23 mouse cellular contexts compared by ENCODE assay signal in genomic region chr15:92679541-92679940, GRCm38 (mm10).
DNase-seq lines count a peak whose midpoint lies in the region; ATAC-seq and TF ChIP-seq lines count a peak whose summit lies in the region.
"Had no signal": no experiment of that assay in that cellular context is flagged by ENCODE, and none has a peak within 500 bp of the region (broad histone marks: within the 10 kb centered on the region; RNA-seq: fewer than 3 reads in every experiment).

No protein-coding gene starts in this region.

- H3K4me3 ChIP-seq in forebrain, postnatal 0 days (ENCODE audit: low read depth, low read length) = no peak overlapping the region
- no peak overlapping the region for H3K4me3 ChIP-seq in forebrain, embryonic 15.5 days
- H3K4me3 ChIP-seq: embryonic facial prominence, embryonic 10.5 days; heart, adult 2 months; heart, embryonic 15.5 days; hindbrain, embryonic 13.5 days had no signal

- H3K9ac ChIP-seq in forebrain, postnatal 0 days = no peak overlapping the region
- no peak overlapping the region for H3K9ac ChIP-seq in forebrain, embryonic 15.5 days (replicated peaks)
- H3K9ac ChIP-seq: heart, embryonic 15.5 days; hindbrain, embryonic 13.5 days had no signal

- no peak overlapping the region for H3K4me2 ChIP-seq in forebrain, postnatal 0 days (ENCODE audit: low read depth)
- H3K4me2 ChIP-seq in forebrain, embryonic 15.5 days (replicated peaks) = no peak overlapping the region
- H3K4me2 ChIP-seq: heart, embryonic 11.5 days; heart, embryonic 15.5 days; hindbrain, embryonic 13.5 days had no signal

- H3K27ac ChIP-seq in forebrain, postnatal 0 days (ENCODE audit: low read depth, low read length) = no peak overlapping the region
- H3K27ac ChIP-seq in forebrain, embryonic 15.5 days (replicated peaks) = no peak overlapping the region
- H3K27ac ChIP-seq: embryonic facial prominence, embryonic 10.5 days; heart, adult 2 months; heart, embryonic 15.5 days; hindbrain, embryonic 13.5 days had no signal

- H3K4me1 ChIP-seq in forebrain, postnatal 0 days (ENCODE audit: insufficient read depth) = no peaks in the 10 kb centered on the region; the same call in 1 of the 2 replicates
- H3K4me1 ChIP-seq in forebrain, embryonic 15.5 days = 0 out of 2 replicates have a peak, but pooled peaks cover 5% of the 10 kb centered on the region
- H3K4me1 ChIP-seq: embryonic facial prominence, embryonic 10.5 days; heart, embryonic 15.5 days had no signal

- no peak for TF ChIP-seq CTCF in forebrain, postnatal 0 days (IDR thresholded peaks at IDR 0.05; ENCODE audit: low read depth)

- no peak for ATAC-seq in forebrain, postnatal 0 days
- ATAC-seq in forebrain, embryonic 15.5 days (replicated peaks) = no peak
- ATAC-seq: CD4-positive, CD25-positive, alpha-beta regulatory T cell, adult 4 months; forebrain, embryonic 16.5 days; intestine, embryonic 16.5 days had no signal

- no peaks in the 10 kb centered on the region; the same call in 1 of the 2 replicates for H3K27me3 ChIP-seq in forebrain, postnatal 0 days (ENCODE audit: insufficient read depth, low read length)
- H3K27me3 ChIP-seq in forebrain, embryonic 15.5 days = no peaks in the 10 kb centered on the region
- H3K27me3 ChIP-seq: heart, embryonic 15.5 days; hindbrain, embryonic 13.5 days had no signal

- peak; percentile 62 to 71 for DNase-seq in cerebellum, postnatal 10 days
- DNase-seq in cerebellum, adult 11-12 months = no peak
- DNase-seq in forebrain, postnatal 0 days = peak; percentile 43
- peak; percentile 25 to 36 for DNase-seq in right cerebral cortex, adult 2 months (ENCODE audit: low spot score in 2 of 2)
- DNase-seq in right cerebral cortex, adult 18-20 months = no peak
- DNase-seq in urinary bladder, adult 2 months (ENCODE audit: low spot score) = no peak
- DNase-seq: adrenal gland, adult 8-10 months; adrenal gland, postnatal 36 days; B cell, adult 2 months; cerebellum, adult 11 months; cerebellum, adult 9-11 months; gastrocnemius, postnatal 14 days; heart, adult 2 months; heart, postnatal 14 days had no signal

- no peaks in the 10 kb centered on the region for H3K9me3 ChIP-seq in forebrain, postnatal 0 days (ENCODE audit: low read length)
- H3K9me3 ChIP-seq in forebrain, embryonic 15.5 days = no peaks in the 10 kb centered on the region
- H3K9me3 ChIP-seq: embryonic facial prominence, embryonic 10.5 days; heart, embryonic 15.5 days; hindbrain, embryonic 13.5 days had no signal

- no peaks in the 10 kb centered on the region for H3K36me3 ChIP-seq in forebrain, postnatal 0 days (ENCODE audit: insufficient read depth)
- H3K36me3 ChIP-seq in forebrain, embryonic 15.5 days = no peaks in the 10 kb centered on the region
- H3K36me3 ChIP-seq: embryonic facial prominence, embryonic 10.5 days; G1E; heart, embryonic 15.5 days had no signal

- WGBS in forebrain, postnatal 0 days = 52% methylated on average over 6 of the region's 6 CpGs
- 68% methylated on average over 6 of the region's 6 CpGs for WGBS in forebrain, embryonic 15.5 days

Comparison
In these comparisons a context has a peak if more than half of its experiments do, and no peak if none do; other contexts are left out.
1. DNase-seq: peak in cerebellum, postnatal 10 days (2 of 2), forebrain, postnatal 0 days (single experiment) and right cerebral cortex, adult 2 months (2 of 2); none in cerebellum, adult 11-12 months (single experiment), right cerebral cortex, adult 18-20 months (single experiment) and urinary bladder, adult 2 months (single experiment).